Mouse (Mus musculus) megakaryocyte, embryonic 14.5 days (primary cell): ENCODE measurements around the gene Ddx55.

ENCODE experiments used
- FLI1 ChIP-seq: IDR thresholded peaks from 2 replicates; pipeline ENCODE4 v1.6.1; 2012; ENCODE audit warnings: low read length, inconsistent platforms, mixed read lengths
- GATA1 ChIP-seq: IDR thresholded peaks from 3 replicates; pipeline ENCODE4 v1.6.1; 2012; ENCODE audit warnings: mixed read lengths, low read length, inconsistent platforms, borderline replicate concordance

DNA sequence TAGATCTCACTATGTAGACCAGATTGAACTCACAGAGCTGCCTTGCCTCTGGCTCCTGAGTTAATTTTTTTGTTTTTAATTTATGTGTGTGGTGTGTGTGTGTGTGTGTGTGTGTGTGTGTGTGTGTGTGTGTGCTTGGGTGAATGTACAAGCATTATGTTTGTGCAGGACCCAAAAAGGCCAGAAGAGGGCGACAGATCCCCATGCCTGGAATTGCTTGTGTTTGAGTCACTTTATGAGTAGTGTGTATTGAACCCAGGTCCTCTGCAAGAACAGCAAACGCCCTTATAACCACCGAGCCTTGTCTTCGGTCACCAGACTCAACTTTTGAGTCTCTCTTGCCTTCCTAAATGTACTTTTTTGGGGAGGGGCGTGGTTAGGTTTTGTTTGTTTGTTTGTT lies 49.7 kb downstream of the Ddx55 start:
- TF ChIP-seq GATA1 (no peak), FLI1 (no peak)
